Mouse (Mus musculus): Measurements from ENCODE around the gene Dnah17.

The Dnah17 gene

GRCm38 (mm10) chr11:118130534-118130933, at the start of gene Dnah17:
Gene Dnah17, minus strand, starts transcription at chr11:118130634.
- 90% methylated on average over 7 of the region's 7 CpGs for WGBS

- 45% methylated on average over 7 of the region's 7 CpGs for WGBS
These were observed 49.8 kb upstream of the Dnah17 start for GRCm38 (mm10) chr11:118180199-118180598.

- 90% methylated on average over 5 of the region's 5 CpGs for WGBS
These were observed 47.8 kb upstream of the Dnah17 start for GRCm38 (mm10) chr11:118178236-118178635.

- 70% methylated on average over 7 of the region's 7 CpGs for WGBS
These were observed 44.3 kb upstream of the Dnah17 start for GRCm38 (mm10) chr11:118174752-118175151.

- 63% methylated on average over 5 of the region's 5 CpGs for WGBS
These were observed 42.3 kb upstream of the Dnah17 start for GRCm38 (mm10) chr11:118172768-118173167.

GRCm38 (mm10) chr11:118170333-118170732, 39.9 kb upstream of the Dnah17 start:
- WGBS: 62% methylated on average over 5 of the region's 5 CpGs

GRCm38 (mm10) chr11:118168714-118169113, 38.3 kb upstream of the Dnah17 start:
- WGBS: 73% methylated on average over 9 of the region's 9 CpGs

GRCm38 (mm10) chr11:118166626-118167025, 36.2 kb upstream of the Dnah17 start:
- 83% methylated on average over 5 of the region's 5 CpGs for WGBS

GRCm38 (mm10) chr11:118165681-118166080, 35.2 kb upstream of the Dnah17 start:
- 52% methylated on average over 11 of the region's 11 CpGs for WGBS

GRCm38 (mm10) chr11:118164566-118164965, 34.1 kb upstream of the Dnah17 start:
- WGBS: 62% methylated on average over 8 of the region's 8 CpGs

GRCm38 (mm10) chr11:118162245-118162644, 31.8 kb upstream of the Dnah17 start:
- WGBS: 57% methylated on average over 10 of the region's 10 CpGs

- WGBS: 77% methylated on average over 6 of the region's 6 CpGs
These were observed 30.8 kb upstream of the Dnah17 start for GRCm38 (mm10) chr11:118161240-118161639.

- 79% methylated on average over 2 of the region's 2 CpGs for WGBS
These were observed 30.3 kb upstream of the Dnah17 start for GRCm38 (mm10) chr11:118160763-118161162.

GRCm38 (mm10) chr11:118158753-118159152, 28.3 kb upstream of the Dnah17 start:
- 43% methylated on average over 4 of the region's 4 CpGs for WGBS

- 55% methylated on average over 8 of the region's 8 CpGs for WGBS
These were observed 26.1 kb upstream of the Dnah17 start for GRCm38 (mm10) chr11:118156480-118157060.

- WGBS: 61% methylated on average over 4 of the region's 4 CpGs
These were observed 22.5 kb upstream of the Dnah17 start for GRCm38 (mm10) chr11:118152964-118153363.

GRCm38 (mm10) chr11:118151423-118152180, 21.2 kb upstream of the Dnah17 start:
- 66% methylated on average over 5 of the region's 5 CpGs for WGBS

- WGBS: 43% methylated on average over 9 of the region's 9 CpGs
These were observed 19.8 kb upstream of the Dnah17 start for GRCm38 (mm10) chr11:118150115-118150701.

- 79% methylated on average over 9 of the region's 9 CpGs for WGBS
These were observed 17.6 kb upstream of the Dnah17 start for GRCm38 (mm10) chr11:118147877-118148637.

- 97% methylated on average over 10 of the region's 10 CpGs for WGBS
These were observed 16.0 kb upstream of the Dnah17 start for GRCm38 (mm10) chr11:118146446-118146845.

- 57% methylated on average over 16 of the region's 16 CpGs for WGBS
These were observed 15.4 kb upstream of the Dnah17 start for GRCm38 (mm10) chr11:118145771-118146351.

GRCm38 (mm10) chr11:118145092-118145491, 14.7 kb upstream of the Dnah17 start:
- 95% methylated on average over 4 of the region's 4 CpGs for WGBS

Data from cerebral cortex, adult 2 months (tissue).